Mouse (Mus musculus) induced T-regulatory cell, adult 2 months (primary cell): ENCODE results near the gene Cog7.
A peak's percentile ranks its signal among the peaks of the same experiment; 100 is the strongest.

Experiments
- DNase-seq: peaks from one replicate; pipeline ENCODE4 v3.0.0-alpha.2; 2012; ENCODE audit warnings: low read depth

Cog7 gene

GRCm38 (mm10) chr7:121981307-121981871 lies at the start of gene Cog7:
Gene Cog7 (minus strand): TSS chr7:121981711.
- peak; percentile 96 for DNase-seq

GRCm38 (mm10) chr7:122022131-122022530 lies 40.6 kb upstream of the Cog7 start:
- DNase-seq, result no peak

- DNase-seq, result peak; percentile 85
Observed at GRCm38 (mm10) chr7:122020667-122021354, 39.3 kb upstream of the Cog7 start, which contains the start of gene Gga2. Gene Gga2 (minus strand): TSS chr7:122021222.

- no peak for DNase-seq
Observed at GRCm38 (mm10) chr7:122020273-122020666, 38.8 kb upstream of the Cog7 start.

- DNase-seq, result no peak
Observed at GRCm38 (mm10) chr7:122018978-122019377, 37.5 kb upstream of the Cog7 start.

GRCm38 (mm10) chr7:122018247-122018646 lies 36.7 kb upstream of the Cog7 start:
- no peak for DNase-seq

GRCm38 (mm10) chr7:122015734-122016133 lies 34.2 kb upstream of the Cog7 start:
- no peak for DNase-seq

- DNase-seq, result no peak
Observed at GRCm38 (mm10) chr7:122015105-122015504, 33.6 kb upstream of the Cog7 start.

- DNase-seq, result no peak
Observed at GRCm38 (mm10) chr7:122012949-122013348, 31.4 kb upstream of the Cog7 start.

- no peak for DNase-seq
Observed at GRCm38 (mm10) chr7:122012370-122012769, 30.9 kb upstream of the Cog7 start.

GRCm38 (mm10) chr7:122000396-122000795 lies 18.9 kb upstream of the Cog7 start:
- no peak for DNase-seq

GRCm38 (mm10) chr7:121995961-121996360 lies 14.4 kb upstream of the Cog7 start:
- no peak for DNase-seq

GRCm38 (mm10) chr7:121975031-121975430 lies 6.5 kb downstream of the Cog7 start:
- peak; percentile 64 for DNase-seq

GRCm38 (mm10) chr7:121971698-121972097 lies 9.8 kb downstream of the Cog7 start:
- DNase-seq, result no peak

- no peak for DNase-seq
Observed at GRCm38 (mm10) chr7:121970250-121970649, 11.3 kb downstream of the Cog7 start.

GRCm38 (mm10) chr7:121968816-121969215 lies 12.7 kb downstream of the Cog7 start:
- DNase-seq, result no peak

GRCm38 (mm10) chr7:121968242-121968641 lies 13.3 kb downstream of the Cog7 start:
- no peak for DNase-seq

- DNase-seq, result no peak
Observed at GRCm38 (mm10) chr7:121966169-121966568, 15.3 kb downstream of the Cog7 start.

- peak; percentile 68 for DNase-seq
Observed at GRCm38 (mm10) chr7:121963883-121964398, 17.6 kb downstream of the Cog7 start.

GRCm38 (mm10) chr7:121962571-121962959 lies 18.9 kb downstream of the Cog7 start:
- no peak for DNase-seq

- DNase-seq, result no peak
Observed at GRCm38 (mm10) chr7:121961913-121962570, 19.5 kb downstream of the Cog7 start.

GRCm38 (mm10) chr7:121955802-121956201 lies 25.7 kb downstream of the Cog7 start:
- no peak for DNase-seq
